11 mouse cellular contexts compared by ENCODE assay signal in the genomic region with DNA sequence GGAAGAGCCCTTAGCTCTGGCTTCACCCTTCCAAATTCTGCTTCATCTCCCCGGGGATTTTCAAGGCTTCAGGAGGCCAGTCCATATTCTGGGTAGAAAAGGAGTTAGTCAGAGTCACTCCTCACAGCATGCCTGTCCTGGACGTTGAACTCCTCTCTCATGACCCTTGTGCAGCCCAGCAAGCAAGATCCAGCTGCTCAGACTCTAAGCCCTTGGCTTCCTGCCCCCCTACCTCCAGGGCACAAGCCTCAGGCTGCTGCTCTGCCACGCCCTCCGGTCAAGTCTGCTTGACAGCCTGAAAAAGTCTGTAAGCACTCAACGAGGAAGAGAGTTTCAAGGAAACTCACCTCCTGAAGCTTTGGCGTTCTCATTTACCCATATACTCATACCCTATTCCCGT. TPM values are rescaled to one million over a fixed set of nuclear protein-coding genes. Genes with fewer than 3 reads are reported as not detected.
DNase-seq lines count a peak whose midpoint lies in the region; ATAC-seq and TF ChIP-seq lines count a peak whose summit lies in the region.
"Had no signal": no experiment of that assay in that cellular context is flagged by ENCODE, and none has a peak within 500 bp of the region (broad histone marks: within the 10 kb centered on the region; RNA-seq: fewer than 3 reads in every experiment).

No protein-coding gene starts in this region.

- no peak overlapping the region for H3K9ac ChIP-seq in hindbrain, embryonic 14.5 days
- no peak overlapping the region for H3K9ac ChIP-seq in forebrain, postnatal 0 days
- H3K9ac ChIP-seq: embryonic facial prominence, embryonic 12.5 days; limb, embryonic 13.5 days; neural tube, embryonic 13.5 days had no signal

- peaks cover 7% of the 10 kb centered on the region for H3K4me1 ChIP-seq in heart, embryonic 10.5 days
- peaks cover 5% of the 10 kb centered on the region for H3K4me1 ChIP-seq in hindbrain, embryonic 14.5 days (replicated peaks; ENCODE audit: control insufficient read depth, insufficient read depth, low read length)
- peaks cover 4% of the 10 kb centered on the region; the same call in 1 of the 2 replicates for H3K4me1 ChIP-seq in forebrain, postnatal 0 days (ENCODE audit: insufficient read depth)

- DNase-seq in heart, postnatal 14 days = peak; percentile 27 to 38
- DNase-seq in heart, embryonic 10.5 days (ENCODE audit: low spot score) = no peak
- peak; percentile 72 for DNase-seq in NIH3T3 (ENCODE audit: low read depth)
- DNase-seq in kidney, adult 8-10 months = peak; percentile 89 to 91
- DNase-seq in lung, postnatal 36 days = peak; percentile 82
- DNase-seq in cerebellum, adult 11 months = no peak
- no peak for DNase-seq in hindbrain, embryonic 14.5 days (ENCODE audit: low spot score)
- DNase-seq in forebrain, postnatal 0 days = no peak

- no peak overlapping the region for H3K4me3 ChIP-seq in heart, embryonic 10.5 days
- H3K4me3 ChIP-seq in hindbrain, embryonic 14.5 days (replicated peaks; ENCODE audit: low read length) = no peak overlapping the region
- no peak overlapping the region for H3K4me3 ChIP-seq in forebrain, postnatal 0 days (ENCODE audit: low read depth, low read length)
- H3K4me3 ChIP-seq: embryonic facial prominence, embryonic 12.5 days; limb, embryonic 13.5 days; neural tube, embryonic 13.5 days had no signal

- WGBS in heart, embryonic 10.5 days = 74% methylated on average over 7 of the region's 7 CpGs
- 81% methylated on average over 7 of the region's 7 CpGs for WGBS in hindbrain, embryonic 14.5 days
- 71% methylated on average over 7 of the region's 7 CpGs for WGBS in forebrain, postnatal 0 days

- H3K36me3 ChIP-seq in heart, embryonic 10.5 days = peaks cover 25% of the 10 kb centered on the region
- peaks cover 17% of the 10 kb centered on the region for H3K36me3 ChIP-seq in hindbrain, embryonic 14.5 days (replicated peaks; ENCODE audit: control insufficient read depth, insufficient read depth)
- peaks cover 11% of the 10 kb centered on the region; the same call in 1 of the 2 replicates for H3K36me3 ChIP-seq in forebrain, postnatal 0 days (ENCODE audit: insufficient read depth)

- TF ChIP-seq CTCF in forebrain, postnatal 0 days (IDR thresholded peaks at IDR 0.05; ENCODE audit: low read depth) = no peak

- no peaks in the 10 kb centered on the region for H3K27me3 ChIP-seq in heart, embryonic 10.5 days (ENCODE audit: insufficient read depth, poor library complexity, severe bottlenecking)
- H3K27me3 ChIP-seq in hindbrain, embryonic 14.5 days (ENCODE audit: control insufficient read depth, insufficient read depth, low read length) = no peaks in the 10 kb centered on the region
- H3K27me3 ChIP-seq in forebrain, postnatal 0 days (ENCODE audit: insufficient read depth, low read length) = no peaks in the 10 kb centered on the region
- H3K27me3 ChIP-seq: embryonic facial prominence, embryonic 12.5 days; limb, embryonic 13.5 days; neural tube, embryonic 13.5 days had no signal

- H3K9me3 ChIP-seq in heart, embryonic 10.5 days = no peaks in the 10 kb centered on the region
- no peaks in the 10 kb centered on the region for H3K9me3 ChIP-seq in hindbrain, embryonic 14.5 days (ENCODE audit: control insufficient read depth, low read length)
- H3K9me3 ChIP-seq in forebrain, postnatal 0 days (ENCODE audit: low read length) = no peaks in the 10 kb centered on the region
- H3K9me3 ChIP-seq: embryonic facial prominence, embryonic 12.5 days; limb, embryonic 13.5 days; neural tube, embryonic 13.5 days had no signal

- no peak overlapping the region for H3K27ac ChIP-seq in heart, embryonic 10.5 days
- no peak overlapping the region for H3K27ac ChIP-seq in hindbrain, embryonic 14.5 days
- no peak overlapping the region for H3K27ac ChIP-seq in forebrain, postnatal 0 days (ENCODE audit: low read depth, low read length)
- H3K27ac ChIP-seq: embryonic facial prominence, embryonic 12.5 days; limb, embryonic 13.5 days; neural tube, embryonic 13.5 days had no signal

- H3K4me2 ChIP-seq in hindbrain, embryonic 14.5 days (replicated peaks) = no peak overlapping the region
- no peak overlapping the region for H3K4me2 ChIP-seq in forebrain, postnatal 0 days (ENCODE audit: low read depth)
- H3K4me2 ChIP-seq: embryonic facial prominence, embryonic 12.5 days; limb, embryonic 13.5 days; neural tube, embryonic 13.5 days had no signal

- intact Hi-C loops in heart, postnatal 14 days (cut with DNase I) = loop anchor here (5.0 kb wide), 1 partner anchor 174 kb away; no protein-coding TSS in a partner anchor

- no peak for ATAC-seq in hindbrain, embryonic 14.5 days (ENCODE audit: low FRiP score)
- no peak for ATAC-seq in forebrain, postnatal 0 days

RNA-seq across cellular contexts. Expression of gene Plekhm1, which starts 5.9 kb away (rescaled TPM):
- total RNA-seq in heart, postnatal 14 days (2021) = 10 to 100 TPM; 10.8 to 11.3 TPM
- polyA plus RNA-seq in heart, embryonic 10.5 days (2016; fragmentation: Nextera tagmentation; extraction: Ambion mirVana) = 6.7 and 6.9 TPM in 2 replicates
- polyA plus RNA-seq in hindbrain, embryonic 14.5 days (2014; fragmentation: Nextera tagmentation; extraction: Ambion mirVana) = 9.2 and 10.3 TPM in 2 replicates
- 4.2 and 7.1 TPM in 2 replicates for total RNA-seq in forebrain, postnatal 0 days (2014; rRNA removed)
- polyA plus RNA-seq in forebrain, postnatal 0 days (2015; fragmentation: Nextera tagmentation; extraction: Ambion mirVana) = 5.3 and 5.7 TPM in 2 replicates

RNA-seq across cellular contexts. Expression of gene Arhgap27, which starts 43.1 kb away (rescaled TPM):
- total RNA-seq in heart, postnatal 14 days (2021) = 10 to 100 TPM; 27.2 to 29.1 TPM
- polyA plus RNA-seq in heart, embryonic 10.5 days (2016; fragmentation: Nextera tagmentation; extraction: Ambion mirVana) = 5.7 and 6.0 TPM in 2 replicates
- 3.9 and 5.4 TPM in 2 replicates for polyA plus RNA-seq in hindbrain, embryonic 14.5 days (2014; fragmentation: Nextera tagmentation; extraction: Ambion mirVana)
- 4.2 and 5.6 TPM in 2 replicates for total RNA-seq in forebrain, postnatal 0 days (2014; rRNA removed)
- 3.2 and 4.8 TPM in 2 replicates for polyA plus RNA-seq in forebrain, postnatal 0 days (2015; fragmentation: Nextera tagmentation; extraction: Ambion mirVana)

Comparison
In these comparisons a context has a peak if more than half of its experiments do, and no peak if none do; other contexts are left out.
1. DNase-seq: peak in heart, postnatal 14 days (2 of 2), NIH3T3 (single experiment), kidney, adult 8-10 months (2 of 2) and lung, postnatal 36 days (single experiment); none in heart, embryonic 10.5 days (single experiment), cerebellum, adult 11 months (single experiment), hindbrain, embryonic 14.5 days (single experiment) and forebrain, postnatal 0 days (single experiment).